Mouse (Mus musculus): ENCODE results near the gene Olfr96.
"Not testable (repeated sequence)": the region's sequence is repeated elsewhere in the genome, so short reads cannot be mapped to it uniquely, and the experiment has no call there.

Olfr96 gene

DNA sequence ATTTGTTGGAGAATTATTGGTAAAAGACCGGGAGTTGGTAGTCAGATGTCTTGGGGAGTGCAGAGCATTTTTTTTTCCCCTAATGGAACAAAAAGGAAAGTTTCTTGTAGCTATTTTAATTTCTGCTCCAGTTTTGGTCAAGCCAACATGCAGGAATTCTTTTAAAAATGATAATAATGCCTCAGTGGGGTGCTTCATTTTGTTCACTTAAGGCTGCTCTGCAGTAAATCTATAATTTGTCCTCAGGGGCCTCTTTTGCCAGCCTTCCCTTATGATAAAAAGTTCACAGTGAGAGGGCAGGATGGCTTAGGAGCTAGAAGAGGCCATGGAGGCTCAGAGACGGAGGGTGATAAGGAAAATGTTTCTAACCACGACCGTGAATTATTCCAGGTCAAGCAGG lies at the start of gene Olfr96:
Gene Olfr96 (plus strand): TSS at position 301 of the 400 bp plus-strand sequence.
- DNase-seq (ENCODE audit: low spot score), result no peak

DNA sequence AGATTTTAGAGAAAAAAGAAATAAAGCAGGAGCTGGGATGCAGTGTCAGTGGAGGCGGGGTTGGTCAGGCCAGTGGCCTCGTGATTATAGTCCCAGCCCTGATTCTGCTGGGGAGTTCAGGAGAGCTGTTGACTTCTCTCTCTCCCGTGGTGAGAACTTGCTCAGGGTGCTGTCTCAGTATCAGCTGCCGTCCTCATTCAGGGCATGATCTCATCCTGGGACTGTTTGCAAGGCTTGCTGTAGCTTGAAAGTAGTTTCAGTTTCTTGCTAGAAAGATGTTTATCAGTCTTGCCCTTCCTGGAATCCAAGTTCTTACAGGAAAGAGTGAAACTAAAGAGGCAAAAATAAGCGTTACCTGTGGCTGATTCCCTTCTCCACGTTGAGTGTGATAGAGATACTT lies 34.5 kb upstream of the Olfr96 start:
- no peak for DNase-seq (ENCODE audit: low spot score)

DNA sequence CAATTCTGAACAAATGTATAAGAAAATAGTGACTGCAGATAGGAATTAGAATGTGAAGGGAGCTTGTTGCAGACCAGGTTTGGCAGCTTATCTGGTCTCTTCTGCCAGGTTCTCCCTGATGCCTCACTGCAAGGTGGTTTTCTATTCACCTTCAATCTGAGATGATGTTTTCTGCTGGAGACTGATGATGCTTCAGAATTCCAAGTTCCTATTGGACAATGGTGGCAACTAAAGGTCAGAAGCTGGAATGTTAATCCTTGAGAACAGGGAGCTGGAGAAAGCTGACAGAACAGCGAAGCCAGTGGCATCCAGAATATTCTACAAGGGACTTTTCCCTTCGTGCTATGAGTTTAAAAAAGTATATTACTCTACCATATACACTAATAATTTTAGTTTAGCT lies 29.2 kb upstream of the Olfr96 start:
- no peak for DNase-seq (ENCODE audit: low spot score)

DNA sequence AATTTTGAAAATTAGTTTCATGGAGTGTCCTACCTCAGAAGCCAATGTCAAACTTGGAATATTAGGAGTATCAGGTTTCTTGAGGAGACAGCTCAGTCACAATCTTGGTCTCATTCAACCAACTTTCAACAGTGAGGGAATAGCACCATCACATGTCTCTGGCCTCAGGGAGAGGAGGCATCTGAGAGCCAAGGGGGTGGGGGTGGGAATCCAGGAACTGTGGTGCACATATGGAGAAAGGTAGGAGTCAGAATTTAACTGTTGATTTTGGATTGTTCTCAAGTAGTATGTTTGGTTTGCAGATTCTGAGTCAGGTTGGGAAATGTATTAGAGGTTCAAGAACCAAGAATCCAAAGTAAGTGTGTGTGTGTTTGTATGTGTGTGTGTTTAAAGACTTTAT lies 26.9 kb upstream of the Olfr96 start:
- no peak for DNase-seq (ENCODE audit: low spot score)

DNA sequence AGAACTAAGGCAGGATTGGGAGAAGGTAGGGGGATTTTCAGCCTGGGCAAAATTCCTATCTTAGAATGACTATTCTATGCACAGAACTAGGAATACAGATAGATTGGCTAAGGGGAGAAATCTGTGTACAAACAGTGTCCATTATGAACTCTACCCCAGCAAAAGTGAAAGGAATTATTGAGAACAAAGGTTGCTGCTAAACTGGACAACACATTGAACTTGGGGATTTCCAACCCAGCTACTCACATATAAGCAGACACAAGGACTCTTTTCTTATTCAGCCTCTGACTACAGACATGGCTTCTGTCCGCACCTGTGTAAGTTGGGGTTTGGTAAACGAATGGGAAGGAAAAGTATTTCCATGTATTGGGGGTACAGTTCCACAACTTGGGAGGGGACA lies 26.3 kb upstream of the Olfr96 start, which contains the start of gene Ubd:
Gene Ubd (plus strand): TSS at position 237 of the 400 bp plus-strand sequence.
- DNase-seq (ENCODE audit: low spot score), result no peak

DNA sequence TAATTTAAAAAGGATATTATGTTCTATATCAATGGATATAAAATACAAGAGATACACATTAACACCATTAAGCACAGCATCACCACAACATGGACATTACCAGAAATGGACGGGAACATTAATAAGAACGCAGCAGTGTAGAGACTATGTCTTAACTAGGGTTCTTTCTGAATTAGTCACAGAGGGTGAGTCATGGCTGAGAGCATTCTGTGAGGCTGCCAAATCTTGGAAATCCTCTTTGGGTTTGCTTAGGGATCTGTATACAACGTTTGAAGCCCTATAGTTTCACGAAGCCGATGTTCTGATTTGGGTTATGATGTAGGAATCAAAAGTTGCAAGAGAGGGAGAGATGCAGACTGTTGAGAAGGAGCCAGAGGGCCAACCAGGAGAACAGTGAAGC lies 25.2 kb upstream of the Olfr96 start:
- no peak for DNase-seq (ENCODE audit: low spot score)

DNA sequence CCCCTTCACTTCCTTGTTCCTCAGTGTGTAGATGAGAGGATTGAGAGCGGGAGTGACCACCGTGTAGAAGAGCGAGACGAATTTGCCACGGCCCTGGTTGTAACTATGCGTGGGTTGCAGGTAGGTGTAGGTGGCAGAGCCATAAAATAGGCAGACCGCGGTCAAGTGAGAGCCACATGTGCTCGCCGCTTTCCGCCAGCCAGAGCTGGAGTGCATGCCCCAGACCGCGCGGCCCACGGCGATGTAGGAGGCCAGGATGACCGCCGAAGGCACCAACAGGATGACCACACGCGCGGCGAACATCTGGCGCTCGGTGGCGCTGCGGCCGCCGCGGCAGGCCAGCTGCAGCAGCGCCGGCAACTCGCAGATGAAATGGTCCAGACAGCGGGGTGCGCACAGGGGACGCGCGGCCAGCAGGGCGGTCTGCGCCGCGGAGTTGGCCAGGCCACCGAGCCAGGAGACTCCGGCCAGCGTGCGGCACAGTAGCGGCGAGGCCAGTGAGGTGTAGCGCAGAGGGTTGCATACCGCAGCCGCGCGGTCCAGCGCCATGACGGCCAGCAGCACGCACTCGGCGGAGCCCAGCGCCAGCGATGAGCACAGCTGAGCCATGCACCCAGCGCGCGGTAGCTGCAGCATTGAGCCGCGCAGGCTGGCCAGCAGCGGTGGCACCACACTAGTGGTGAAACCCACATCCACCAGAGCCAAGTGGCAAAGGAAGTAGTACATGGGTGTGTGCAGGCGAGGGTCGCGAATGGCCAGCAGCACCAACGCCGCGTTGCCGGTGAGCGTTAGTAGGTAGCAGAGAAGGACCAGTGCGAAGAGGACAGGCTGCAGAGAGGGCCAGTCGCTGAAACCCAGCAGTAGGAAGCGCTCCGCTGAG lies 22.9 kb upstream of the Olfr96 start:
- no peak for DNase-seq (ENCODE audit: low spot score)

DNA sequence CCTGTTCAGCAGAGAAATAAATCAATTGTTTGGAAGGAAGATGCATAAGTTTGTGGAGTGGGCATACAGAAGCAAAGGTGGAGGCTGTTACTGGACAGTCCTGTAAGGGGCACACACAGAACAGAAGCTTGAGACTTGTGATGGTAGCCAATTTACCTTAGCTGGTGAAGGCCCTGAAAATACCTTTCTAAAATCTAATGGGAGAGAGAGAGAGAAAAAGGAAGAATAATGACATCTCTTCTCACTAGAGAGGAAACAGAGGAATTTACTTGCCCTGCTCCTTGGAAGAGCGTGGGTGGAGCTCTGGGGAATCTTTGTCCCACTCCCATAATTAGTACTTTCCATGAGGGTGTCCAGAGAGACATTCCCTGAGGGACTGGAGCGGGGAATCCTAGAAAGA lies 19.1 kb upstream of the Olfr96 start, which contains the start of gene Olfr94:
Gene Olfr94 (minus strand): TSS at position 101 of the 400 bp plus-strand sequence.
- no peak for DNase-seq (ENCODE audit: low spot score)

DNA sequence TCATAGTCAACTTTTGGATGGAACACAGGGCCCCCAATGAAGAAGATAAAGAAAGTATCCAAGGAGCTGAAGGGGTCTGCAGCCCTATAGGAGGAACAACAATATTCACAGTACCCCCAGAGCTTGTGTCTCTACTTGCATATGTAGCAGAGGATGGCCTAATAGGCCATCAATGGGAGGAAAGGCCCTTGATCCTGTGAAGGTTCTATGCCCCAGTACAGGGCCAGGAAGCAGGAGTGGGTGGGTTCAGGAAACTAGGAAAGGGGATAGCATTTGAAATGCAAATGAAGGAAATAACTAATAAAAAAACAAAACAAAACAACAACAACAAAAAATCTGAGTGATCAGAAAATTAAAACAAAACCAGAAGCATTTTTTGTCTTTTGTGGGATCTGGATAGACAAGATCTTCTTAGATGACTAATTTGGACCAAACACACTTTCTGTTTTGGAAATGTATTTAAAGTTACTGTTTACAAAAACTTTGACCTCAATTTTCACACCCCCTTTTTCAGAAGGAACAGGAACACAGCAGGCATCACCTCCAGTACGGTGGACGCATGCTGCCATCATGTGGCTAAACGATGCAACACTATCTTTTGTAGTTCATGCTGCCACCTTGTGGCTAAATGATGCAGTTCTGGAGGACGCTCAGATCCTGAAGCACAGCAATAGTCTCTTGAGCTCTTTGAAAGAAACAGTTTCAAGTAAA lies 16.6 kb upstream of the Olfr96 start:
- DNase-seq (ENCODE audit: low spot score), result peak; percentile 61

DNA sequence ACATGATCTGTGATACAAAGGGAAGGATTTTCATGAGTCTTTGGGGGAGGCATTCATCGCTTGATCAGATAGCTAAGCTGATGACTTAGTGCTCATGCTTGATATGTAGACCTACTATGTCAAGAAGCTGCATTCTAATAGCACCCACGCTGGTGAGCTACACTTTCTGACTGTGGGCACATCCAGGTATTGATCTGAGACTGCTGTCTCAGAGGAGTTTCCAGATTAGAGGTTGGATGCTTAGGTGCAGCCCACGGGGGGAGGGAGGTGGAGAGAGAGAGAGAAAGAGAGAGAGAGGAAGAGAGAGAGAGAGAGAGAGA lies 16.1 kb upstream of the Olfr96 start:
- no peak for DNase-seq (ENCODE audit: low spot score)

DNA sequence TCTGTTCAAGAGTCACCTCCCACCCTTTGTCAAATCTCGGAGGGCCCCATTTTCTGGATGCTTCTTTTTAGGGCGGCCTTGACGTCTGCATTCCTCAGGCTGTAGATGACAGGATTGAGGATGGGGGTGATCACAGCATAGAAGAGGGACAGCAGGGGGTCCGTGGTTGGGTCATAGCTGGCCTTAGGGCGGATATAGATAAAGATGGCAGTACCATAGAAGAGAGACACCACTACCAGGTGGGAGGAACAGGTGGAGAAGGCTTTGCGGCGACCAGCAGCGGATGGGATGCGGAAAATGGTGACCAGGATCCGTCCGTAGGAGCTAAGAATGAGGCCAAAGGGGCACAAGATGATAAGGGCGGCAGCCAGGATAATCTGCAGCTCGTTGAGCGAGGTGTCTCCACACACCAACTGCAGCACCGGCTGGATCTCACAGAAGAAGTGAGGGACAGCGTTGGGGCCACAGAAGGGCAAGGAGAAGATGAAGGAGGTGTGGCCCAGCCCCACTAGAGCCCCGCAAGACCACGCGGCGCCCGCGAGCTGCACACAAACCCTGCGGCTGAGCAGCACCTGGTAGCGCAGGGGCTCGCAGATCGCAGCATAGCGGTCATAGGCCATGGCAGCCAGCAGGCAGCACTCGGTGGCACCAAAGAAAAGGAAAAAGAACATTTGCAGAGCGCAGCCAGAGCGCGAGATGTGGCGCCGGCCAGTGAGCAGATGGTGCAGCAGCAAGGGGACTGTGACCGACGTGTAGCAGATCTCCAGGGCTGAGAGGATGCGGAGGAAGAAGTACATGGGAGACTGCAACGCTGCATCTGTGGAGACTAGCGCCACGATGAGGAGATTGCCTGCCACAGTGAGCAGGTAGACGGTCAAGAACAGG lies 8.8 kb upstream of the Olfr96 start:
- no peak for DNase-seq (ENCODE audit: low spot score)

DNA sequence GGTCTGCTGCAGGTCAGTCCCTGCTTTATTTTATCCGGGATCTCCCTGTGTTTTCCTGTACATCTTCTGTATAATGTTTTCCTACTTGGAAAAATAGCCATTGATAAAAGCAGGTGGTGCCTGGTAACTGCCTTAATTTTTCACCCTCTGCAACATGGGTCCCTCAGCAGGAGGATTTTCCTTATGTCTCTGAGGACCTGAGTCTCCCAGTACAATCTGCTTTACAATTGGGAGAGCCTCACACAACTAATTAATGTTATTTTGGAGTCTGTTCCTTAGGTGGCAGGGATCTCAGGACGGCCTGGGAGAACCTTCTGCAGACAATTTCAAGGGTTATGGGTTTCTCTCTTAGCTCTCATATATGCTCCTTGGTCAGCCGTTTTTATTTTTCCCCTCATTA lies 6.9 kb upstream of the Olfr96 start, which contains the start of gene Olfr95:
Gene Olfr95 (minus strand): TSS at position 101 of the 400 bp plus-strand sequence.
- DNase-seq (ENCODE audit: low spot score), result no peak

DNA sequence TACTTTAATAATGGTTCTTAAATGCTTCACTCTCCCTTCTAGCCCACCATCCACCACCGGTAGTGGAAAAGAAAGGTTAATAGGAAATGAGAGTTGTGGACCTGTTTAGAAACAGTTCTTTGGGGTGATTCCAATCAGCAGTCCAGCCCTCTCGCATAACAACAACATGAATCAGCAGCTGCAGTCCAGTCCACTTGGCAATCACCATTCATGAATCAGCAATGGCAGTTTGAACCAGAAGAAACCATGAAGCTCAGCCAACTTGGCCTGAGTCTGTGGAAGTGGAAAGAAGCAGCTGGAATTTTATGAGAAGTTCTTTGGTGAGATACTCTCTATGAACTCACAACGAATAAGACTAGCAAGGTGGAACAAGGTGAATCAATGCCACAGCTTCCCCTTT lies 1.5 kb upstream of the Olfr96 start:
- DNase-seq (ENCODE audit: low spot score), result no peak

DNA sequence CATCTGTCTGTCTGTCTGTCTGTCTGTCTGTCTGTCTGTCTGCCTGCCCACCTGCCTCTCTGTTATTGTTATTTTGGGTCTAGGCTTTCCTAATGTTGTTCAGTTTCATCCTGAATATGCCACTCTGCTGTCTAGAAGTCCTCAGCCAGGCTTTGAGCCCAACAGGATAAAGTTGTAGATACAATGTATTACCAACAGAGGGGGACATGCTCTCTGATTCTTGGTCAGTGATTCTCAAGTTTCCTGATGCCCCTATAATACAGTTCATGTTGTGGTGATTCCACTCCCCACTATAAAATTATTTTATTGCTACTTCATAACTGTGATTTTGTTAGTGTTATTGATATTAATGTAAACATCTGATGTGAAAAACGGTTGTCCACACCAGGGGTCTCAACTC lies 1.9 kb downstream of the Olfr96 start:
- DNase-seq (ENCODE audit: low spot score), result no peak

DNA sequence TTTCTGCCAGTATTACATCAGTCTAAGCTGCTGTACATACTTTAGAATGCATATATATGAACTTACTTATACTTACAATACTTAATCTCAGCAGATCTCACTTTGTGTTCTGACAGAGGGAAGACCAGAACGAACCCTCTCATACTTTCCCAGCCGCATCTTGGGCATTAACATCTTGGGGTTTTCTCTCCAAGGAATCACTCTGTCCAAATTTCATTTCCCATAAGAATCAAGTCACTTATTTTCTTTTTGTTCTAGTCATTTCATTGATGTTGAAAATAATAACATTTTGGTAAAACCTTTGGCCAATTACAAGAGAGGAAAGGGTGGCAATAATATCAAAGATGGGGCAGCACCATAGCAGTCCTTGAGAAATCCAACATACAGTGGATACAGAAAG lies 17.3 kb downstream of the Olfr96 start, which contains the start of gene Olfr97:
Gene Olfr97 (minus strand): TSS at position 101 of the 400 bp plus-strand sequence.
- not testable (repeated sequence) for DNase-seq (ENCODE audit: low spot score)

DNA sequence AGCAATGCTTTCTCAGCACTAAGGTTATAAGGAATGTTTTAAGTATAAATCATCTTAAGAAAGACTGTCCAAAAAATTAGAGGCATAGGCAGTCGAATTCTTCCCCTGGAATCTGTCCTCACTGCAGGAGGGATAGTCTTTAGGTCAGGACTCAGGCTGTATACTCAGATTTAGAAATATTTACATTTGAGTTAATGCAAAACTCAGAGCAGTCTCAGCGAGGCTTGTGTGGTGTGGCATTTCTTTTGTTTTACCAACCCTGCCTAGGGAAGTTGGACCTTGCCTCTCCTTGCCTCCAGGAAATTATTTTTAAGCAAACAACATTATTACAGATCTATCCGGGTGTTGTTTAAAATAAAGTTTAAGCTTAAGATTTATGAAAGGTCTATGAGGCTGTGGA lies 22.3 kb downstream of the Olfr96 start:
- no peak for DNase-seq (ENCODE audit: low spot score)

DNA sequence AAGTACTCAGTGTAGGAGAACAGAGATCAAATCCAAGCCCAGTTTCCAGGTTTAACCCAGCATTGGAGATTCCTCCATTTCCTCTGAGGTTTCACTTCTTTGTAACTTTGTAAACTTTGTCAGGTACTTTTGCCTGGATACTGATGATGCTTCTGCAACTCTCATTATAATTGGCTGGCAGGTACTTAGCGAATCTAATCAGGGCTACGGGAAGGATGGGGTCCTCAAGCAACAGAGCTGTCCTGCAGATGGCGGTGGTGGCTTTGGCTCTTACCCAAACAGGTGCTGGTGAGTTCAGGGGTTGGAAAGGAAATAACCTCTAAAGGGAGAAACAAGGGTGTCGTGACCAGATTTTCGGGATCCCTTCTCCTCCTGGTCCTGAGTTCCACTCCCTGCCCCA lies 26.8 kb downstream of the Olfr96 start:
- DNase-seq (ENCODE audit: low spot score), result peak; percentile 64

DNA sequence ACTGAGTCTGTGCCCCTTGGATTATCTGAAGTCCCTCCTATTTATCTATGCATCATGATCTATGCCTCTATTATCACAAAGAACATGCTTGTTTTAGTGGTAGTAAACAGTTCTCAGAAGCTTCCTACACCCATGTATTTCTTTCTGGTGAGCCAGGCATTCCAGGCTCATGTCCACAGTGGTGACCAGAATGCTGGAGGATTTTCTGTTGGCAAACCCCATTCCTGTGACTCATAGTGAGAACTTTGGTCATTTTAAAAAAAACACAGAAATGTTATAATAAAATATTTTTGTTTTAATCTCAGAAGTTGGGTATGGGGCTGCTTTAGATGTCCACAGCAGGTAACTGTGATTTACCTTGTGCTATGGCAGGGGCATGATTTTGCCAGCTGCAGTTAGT lies 29.5 kb downstream of the Olfr96 start:
- no peak for DNase-seq (ENCODE audit: low spot score)

DNA sequence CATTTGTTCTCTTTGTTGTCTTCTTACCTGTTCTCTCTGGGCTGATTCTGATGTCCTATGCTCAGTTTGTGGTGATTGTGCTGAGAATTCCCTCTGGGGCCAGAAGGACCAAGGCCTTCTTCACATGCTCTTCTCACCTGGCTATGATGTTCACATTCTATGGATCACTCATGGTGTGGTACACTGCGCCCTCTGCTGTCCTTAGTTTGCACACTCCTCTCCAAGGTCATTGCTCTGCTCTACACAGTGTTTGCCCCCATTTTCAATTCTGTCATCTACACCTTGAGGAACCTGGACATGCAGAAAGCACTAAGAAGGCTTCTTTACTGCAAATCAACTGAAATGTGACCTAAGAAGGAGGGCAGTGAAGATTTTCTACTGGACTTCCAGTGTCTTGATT lies 30.6 kb downstream of the Olfr96 start:
- DNase-seq (ENCODE audit: low spot score), result peak; percentile 15

DNA sequence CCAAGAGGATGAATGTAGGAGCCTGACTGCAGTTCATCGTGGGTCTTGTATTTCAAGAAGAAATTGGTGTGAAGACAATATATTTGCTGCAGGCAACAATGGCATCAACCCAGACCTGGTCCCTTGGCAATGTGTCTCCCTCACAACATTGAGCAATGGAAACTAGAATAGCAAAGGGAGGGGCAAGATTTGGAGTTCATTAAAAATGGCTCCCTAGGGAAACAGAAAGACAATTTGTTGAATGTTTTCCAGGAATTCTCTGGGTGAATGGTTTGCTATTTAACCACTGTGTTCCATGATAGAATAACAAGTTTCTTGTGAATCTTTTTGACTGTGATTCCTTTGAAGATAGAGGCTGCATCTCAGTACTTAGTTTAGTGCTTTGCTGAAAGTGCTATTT lies 43.7 kb downstream of the Olfr96 start, which contains the start of gene Olfr98:
Gene Olfr98 (minus strand): TSS at position 124 of the 400 bp plus-strand sequence.
- no peak for DNase-seq (ENCODE audit: low spot score)

DNA sequence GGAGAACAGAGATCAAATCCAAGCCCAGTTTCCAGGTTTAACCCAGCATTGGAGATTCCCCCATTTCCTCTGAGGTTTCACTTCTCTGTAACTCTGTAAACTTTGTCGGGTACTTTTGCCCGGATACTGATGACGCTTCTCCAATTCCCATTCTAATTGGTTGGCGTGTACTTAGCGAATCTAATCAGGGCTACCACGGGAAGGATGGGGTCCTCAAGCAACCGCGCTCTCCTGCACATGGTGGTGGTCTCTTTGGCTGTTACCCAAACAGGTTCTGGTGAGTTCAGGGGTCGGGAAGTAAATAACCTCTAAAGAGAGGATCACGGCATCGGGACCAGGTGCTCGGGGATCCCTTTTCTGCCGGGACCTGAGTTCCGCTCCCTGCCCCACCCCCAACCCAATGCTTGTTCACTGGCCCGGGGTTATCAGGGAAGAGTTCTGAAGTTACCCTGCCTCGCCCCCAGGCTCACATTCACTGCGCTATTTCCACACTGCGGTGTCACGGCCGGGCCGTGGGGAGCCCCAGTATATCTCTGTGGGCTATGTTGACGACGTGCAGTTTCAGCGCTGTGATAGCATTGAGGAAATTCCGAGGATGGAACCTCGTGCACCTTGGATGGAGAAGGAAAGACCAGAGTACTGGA lies 50.2 kb downstream of the Olfr96 start, which contains the start of gene H2-M3:
Gene H2-M3 (plus strand): TSS at position 163 of the 644 bp plus-strand sequence.
- peak; percentile 91 for DNase-seq (ENCODE audit: low spot score)
